In the genomic region with DNA sequence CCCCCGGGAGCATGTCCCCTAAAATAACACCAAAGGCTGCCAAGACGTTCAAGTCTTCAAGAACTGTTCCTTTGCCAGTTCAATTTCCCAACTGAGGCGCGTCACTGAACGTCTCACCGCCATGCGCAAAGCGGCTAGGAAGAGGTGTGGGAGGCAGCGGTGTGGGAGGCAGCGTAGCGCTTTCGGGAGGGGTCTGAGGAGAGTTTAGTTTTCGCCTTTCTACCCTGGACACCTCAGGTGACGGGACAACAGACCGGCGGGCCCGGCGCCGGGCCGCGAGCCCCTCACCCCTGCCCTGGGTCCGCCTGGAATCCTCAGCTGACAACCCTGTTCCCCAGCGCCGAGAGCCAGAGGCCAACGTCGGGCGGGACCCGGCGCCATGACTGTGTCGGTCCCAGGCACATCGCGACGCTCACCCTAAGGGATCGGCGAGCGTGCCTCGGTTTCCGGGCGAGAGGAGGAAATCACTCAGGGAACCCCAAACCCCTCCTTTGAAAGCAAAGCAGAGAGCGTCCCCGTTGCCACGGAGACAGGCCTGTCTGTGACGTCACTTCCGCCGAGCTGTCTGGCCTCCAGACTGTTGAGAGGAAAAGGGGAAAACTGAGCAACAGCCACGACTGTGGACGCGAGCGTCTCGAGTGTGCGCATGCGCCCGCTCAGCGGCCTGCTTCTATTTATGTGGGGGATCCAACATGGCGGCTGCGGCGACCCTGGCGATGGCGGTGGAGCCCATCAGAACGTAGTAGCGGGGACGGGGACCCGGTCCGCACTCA, we compare ENCODE assay signal across 8 mouse cellular contexts. TPM values are rescaled to one million over a fixed set of nuclear protein-coding genes. Genes with fewer than 3 reads are reported as not detected.
DNase-seq lines count a peak whose midpoint lies in the region; ATAC-seq and TF ChIP-seq lines count a peak whose summit lies in the region.

A gene (plus strand): TSS at position 690 of the 773 bp plus-strand sequence.

- peak within 1 kb of the TSS; percentile 93 for H3K9ac ChIP-seq in forebrain, embryonic 16.5 days (replicated peaks; ENCODE audit: low read depth, low read length)
- peak within 1 kb of the TSS; percentile 89 for H3K9ac ChIP-seq in lung, embryonic 14.5 days

- peak within 1 kb of the TSS; percentile 97 for H3K4me3 ChIP-seq in G1E (ENCODE audit: low read depth, low read length)
- H3K4me3 ChIP-seq in forebrain, embryonic 16.5 days (replicated peaks; ENCODE audit: low read length), result peak within 1 kb of the TSS; percentile 94
- H3K4me3 ChIP-seq in layer of hippocampus, adult 2 months, result peak within 1 kb of the TSS; percentile 96
- peak within 1 kb of the TSS; percentile 94 for H3K4me3 ChIP-seq in lung, embryonic 14.5 days (ENCODE audit: low read depth, low read length)
- peak within 1 kb of the TSS; percentile 93 for H3K4me3 ChIP-seq in olfactory bulb, adult 2 months (ENCODE audit: insufficient read depth, low read depth, low read length)
- H3K4me3 ChIP-seq in thymus, adult 2 months (ENCODE audit: control insufficient read depth, insufficient read depth, low read length), result peak within 1 kb of the TSS; percentile 71

- no peaks in the 10 kb centered on the region for H3K9me3 ChIP-seq in G1E (replicated peaks)
- no peaks in the 10 kb centered on the region for H3K9me3 ChIP-seq in forebrain, embryonic 16.5 days (ENCODE audit: control insufficient read depth, low read length)
- no peaks in the 10 kb centered on the region for H3K9me3 ChIP-seq in lung, embryonic 14.5 days (ENCODE audit: low read depth, low read length)

- no peaks in the 10 kb centered on the region for H3K27me3 ChIP-seq in G1E (ENCODE audit: insufficient read depth, low read length)
- no peaks in the 10 kb centered on the region for H3K27me3 ChIP-seq in forebrain, embryonic 16.5 days (replicated peaks; ENCODE audit: control insufficient read depth, insufficient read depth, low read length)
- no peaks in the 10 kb centered on the region for H3K27me3 ChIP-seq in lung, embryonic 14.5 days (ENCODE audit: insufficient read depth, low read length)
- no peaks in the 10 kb centered on the region for H3K27me3 ChIP-seq in thymus, adult 2 months (ENCODE audit: control insufficient read depth, insufficient read depth, low read length)

- TF ChIP-seq CTCF in G1E (IDR thresholded peaks at IDR 0.05; ENCODE audit: low read depth, low read length), result no peak
- no peak for TF ChIP-seq CTCF in layer of hippocampus, adult 2 months (conservative IDR thresholded peaks at IDR 0.05)
- TF ChIP-seq CTCF in lung, embryonic 14.5 days (IDR thresholded peaks at IDR 0.05; ENCODE audit: low read depth), result no peak
- no peak for TF ChIP-seq CTCF in olfactory bulb, adult 2 months (IDR thresholded peaks at IDR 0.05; ENCODE audit: insufficient read depth, low read depth, low read length)
- TF ChIP-seq CTCF in thymus, adult 2 months (IDR thresholded peaks at IDR 0.05; ENCODE audit: borderline replicate concordance, control insufficient read depth, extremely low read depth, insufficient read depth, low read length, poor library complexity), result no peak

- peak; percentile 72 for TF ChIP-seq POLR2A in olfactory bulb, adult 2 months (IDR thresholded peaks at IDR 0.05; ENCODE audit: insufficient read depth, low read depth, low read length)
- peak; percentile 40 for TF ChIP-seq POLR2A in thymus, adult 2 months (IDR thresholded peaks at IDR 0.05; ENCODE audit: control insufficient read depth, extremely low read depth, insufficient read depth, low read length, poor library complexity)

- ATAC-seq in G1E (ENCODE audit: extremely low read depth, insufficient number of reproducible peaks, low FRiP score, poor library complexity, severe bottlenecking), result peak; percentile 95
- ATAC-seq in forebrain, embryonic 16.5 days, result peak; percentile 98
- ATAC-seq in lung, embryonic 14.5 days (ENCODE audit: insufficient read depth), result peak; percentile 98

- under 1% methylated on average over 64 of the region's 64 CpGs for WGBS in forebrain, embryonic 16.5 days
- under 1% methylated on average over 64 of the region's 64 CpGs for WGBS in lung, embryonic 14.5 days
- WGBS in olfactory bulb, adult 2 months, result under 1% methylated on average over 64 of the region's 64 CpGs
- WGBS in thymus, adult 2 months, result under 1% methylated on average over 64 of the region's 64 CpGs

- peaks cover 28% of the 10 kb centered on the region for H3K4me1 ChIP-seq in G1E (ENCODE audit: insufficient read depth, low read depth, low read length)
- peaks cover 9% of the 10 kb centered on the region for H3K4me1 ChIP-seq in forebrain, embryonic 16.5 days (replicated peaks; ENCODE audit: control insufficient read depth, insufficient read depth, low read length)
- H3K4me1 ChIP-seq in lung, embryonic 14.5 days (ENCODE audit: insufficient read depth), result 0 out of 2 replicates have a peak, but pooled peaks cover 3% of the 10 kb centered on the region
- H3K4me1 ChIP-seq in olfactory bulb, adult 2 months (ENCODE audit: control insufficient read depth, insufficient read depth, low read length), result 0 out of 2 replicates have a peak, but pooled peaks cover 2% of the 10 kb centered on the region
- H3K4me1 ChIP-seq in thymus, adult 2 months (replicated peaks; ENCODE audit: control insufficient read depth, insufficient read depth, low read length), result no peaks in the 10 kb centered on the region; the same call in 1 of the 2 replicates

- H3K36me3 ChIP-seq in G1E (replicated peaks), result no peaks in the 10 kb centered on the region
- no peaks in the 10 kb centered on the region for H3K36me3 ChIP-seq in forebrain, embryonic 16.5 days (ENCODE audit: control insufficient read depth, insufficient read depth)
- no peaks in the 10 kb centered on the region for H3K36me3 ChIP-seq in lung, embryonic 14.5 days (ENCODE audit: insufficient read depth)
- no peaks in the 10 kb centered on the region for H3K36me3 ChIP-seq in thymus, adult 2 months (ENCODE audit: control insufficient read depth, insufficient read depth, low read length)

- intact Hi-C loops in heart, postnatal 36 days (cut with DNase I), result loop anchor here (2.0 to 5.0 kb wide), 5 partner anchors 53 to 181 kb away; a partner anchor contains a TSS

- peak; percentile 94 for DNase-seq in G1E (ENCODE audit: low spot score)
- DNase-seq in cerebellum, adult 18-20 months, result peak; percentile 98 to 99
- DNase-seq in heart, postnatal 36 days, result peak; percentile 96
- DNase-seq in layer of hippocampus, adult 2 months (ENCODE audit: low spot score in 2 of 2), result peak; percentile 99
- DNase-seq in lung, embryonic 14.5 days, result peak; percentile 100
- peak; percentile 99 for DNase-seq in thymus, adult 2 months

- peak within 1 kb of the TSS; percentile 68 for H3K4me2 ChIP-seq in forebrain, embryonic 16.5 days (ENCODE audit: low read length)
- H3K4me2 ChIP-seq in lung, embryonic 14.5 days, result peak within 1 kb of the TSS; percentile 86

- peak within 1 kb of the TSS; percentile 94 for H3K27ac ChIP-seq in forebrain, embryonic 16.5 days (ENCODE audit: low read length)
- H3K27ac ChIP-seq in layer of hippocampus, adult 2 months, result peak within 1 kb of the TSS; percentile 100
- peak within 1 kb of the TSS; percentile 92 for H3K27ac ChIP-seq in lung, embryonic 14.5 days (ENCODE audit: low read depth)
- H3K27ac ChIP-seq in olfactory bulb, adult 2 months (ENCODE audit: insufficient read depth, low read depth, low read length), result peak within 1 kb of the TSS; percentile 100
- H3K27ac ChIP-seq in thymus, adult 2 months (ENCODE audit: control insufficient read depth, insufficient read depth, low read length), result peak within 1 kb of the TSS; percentile 69

RNA-seq across cellular contexts. Expression of the gene that starts here (rescaled TPM):
- total RNA-seq in G1E (2014; fragmentation: Nextera tagmentation) (108 and 124 TPM in 2 replicates), G1E (2017) (25.8 and 26.9 TPM in 2 replicates)
- 3.6 and 4.1 TPM in 2 replicates for polyA plus RNA-seq in G1E (2012)
- polyA plus RNA-seq in forebrain, embryonic 16.5 days (2015; fragmentation: Nextera tagmentation; extraction: Ambion mirVana), result 12.5 and 20.7 TPM in 2 replicates
- 10 to 100 TPM; 23.5 to 25.8 TPM for total RNA-seq in heart, postnatal 36 days (2021)
- 10 to 100 TPM; 48.0 to 49.3 TPM for total RNA-seq in layer of hippocampus, adult 2 months (2021)
- 16.4 and 17.4 TPM in 2 replicates for polyA plus RNA-seq in lung, embryonic 14.5 days (2014; fragmentation: Nextera tagmentation; extraction: Ambion mirVana)
- not detected in 2 replicates for polyA plus RNA-seq in olfactory bulb, adult 2 months (2012; ENCODE audit: insufficient read depth, insufficient read length, low replicate concordance, missing spikeins)
- polyA plus RNA-seq in thymus, adult 2 months (2012; rRNA removed), result 16.2 and 16.6 TPM in 2 replicates

Comparison
In these comparisons a context has a peak if more than half of its experiments do, and no peak if none do; other contexts are left out.
1. Peak in every context shown above with its lines: DNase-seq, ATAC-seq, H3K4me3 ChIP-seq and H3K27ac ChIP-seq.